Mouse (Mus musculus) spleen, adult 18-20 months (tissue): Measurements from ENCODE around the gene Olfr479.
"Not testable (repeated sequence)": the region's sequence is repeated elsewhere in the genome, so short reads cannot be mapped to it uniquely, and the experiment has no call there.

ENCODE experiments used
- DNase-seq, 2 experiments: peaks; one replicate each; pipeline ENCODE4 v3.0.0; 2022; ENCODE audit warnings: mixed read lengths in 2 of 2

The Olfr479 gene

DNA sequence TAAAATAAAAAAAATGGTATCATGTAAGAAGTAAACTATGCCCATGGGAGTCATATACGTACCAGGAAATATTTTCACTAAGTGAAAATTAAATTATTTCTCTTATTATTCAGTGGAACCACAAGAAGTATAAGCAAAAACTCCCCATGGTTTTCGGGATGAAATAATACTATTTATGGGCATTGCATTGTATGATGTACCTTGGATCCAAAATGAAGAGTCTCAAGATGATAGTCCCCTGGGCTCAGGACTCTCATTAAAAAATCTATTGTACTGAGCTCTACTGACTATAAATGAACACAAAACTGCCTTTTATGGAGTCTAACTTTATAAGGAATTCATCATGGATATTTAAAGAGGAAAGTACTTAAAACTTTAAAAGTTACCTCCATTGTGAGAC is at the start of gene Olfr479:
TSS of gene Olfr479 (plus strand) at position 301 of the 400 bp plus-strand sequence.
- no peak for DNase-seq

GRCm38 (mm10) chr7:108014256-108014655 is 36.2 kb upstream of the Olfr479 start:
- not testable (repeated sequence) for DNase-seq

DNA sequence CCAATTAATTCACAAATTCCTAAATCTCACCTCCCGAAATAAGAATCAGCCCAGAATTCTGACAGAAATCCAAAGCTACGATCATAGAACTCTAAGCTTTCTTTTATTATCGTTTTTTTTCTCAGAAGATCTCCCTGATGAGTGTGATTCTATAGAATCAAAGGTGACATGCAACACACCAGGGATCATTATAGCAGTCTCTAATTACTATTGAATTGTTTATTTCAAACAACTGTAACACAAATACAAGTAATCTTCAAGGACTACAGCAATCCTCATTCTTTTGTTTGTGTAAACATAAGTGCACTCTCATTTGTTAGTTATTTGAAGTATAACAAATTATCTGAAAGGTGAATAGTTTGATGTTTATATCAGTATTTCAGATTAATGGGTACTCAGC is 16.6 kb upstream of the Olfr479 start, which contains the start of gene Olfr478:
TSS of gene Olfr478 (minus strand) at position 101 of the 400 bp plus-strand sequence.
- DNase-seq, result no peak

DNA sequence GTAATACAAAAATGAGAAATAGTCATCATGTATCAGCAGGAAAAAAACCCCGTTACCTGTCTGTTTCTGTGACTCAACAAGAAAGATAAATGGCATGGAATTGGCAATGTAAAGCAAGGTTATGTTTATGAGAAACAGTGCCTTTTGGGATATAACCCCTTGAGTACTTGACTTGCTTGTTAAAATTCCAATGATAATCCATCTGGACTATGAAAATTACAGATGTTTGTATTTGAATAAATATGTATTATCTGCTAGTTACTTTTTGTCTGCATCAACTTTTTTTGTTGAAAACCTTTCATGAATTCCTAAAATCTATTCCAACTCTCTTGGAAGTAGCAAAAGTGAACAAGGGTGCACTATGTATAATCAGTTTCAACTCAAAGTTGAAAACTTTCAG is 16.8 kb downstream of the Olfr479 start, which contains the start of gene Olfr480:
TSS of gene Olfr480 (minus strand) at position 101 of the 400 bp plus-strand sequence.
- no peak for DNase-seq

GRCm38 (mm10) chr7:108079555-108079954 is 29.1 kb downstream of the Olfr479 start, which contains the start of gene Olfr481:
Olfr481 (plus strand) TSS chr7:108079855.
- DNase-seq, result no peak

DNA sequence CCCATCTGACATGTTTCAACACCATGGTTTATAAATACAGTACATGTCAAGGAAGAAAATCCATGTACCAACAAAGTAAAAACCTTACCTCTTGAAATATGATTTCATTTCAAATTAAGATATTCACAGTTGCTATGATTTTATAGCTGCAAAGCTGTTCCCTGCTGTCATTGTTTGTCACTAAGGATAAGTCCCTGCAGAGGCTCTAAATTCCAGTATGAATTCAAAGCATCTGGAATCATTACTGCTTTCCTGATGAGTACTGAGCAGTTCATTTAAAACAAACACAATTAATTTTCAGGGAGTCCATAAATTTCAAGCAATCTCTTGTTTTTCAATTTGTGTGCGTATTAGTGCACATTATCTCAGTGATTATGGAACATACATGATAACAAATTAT is 47.0 kb downstream of the Olfr479 start, which contains the start of gene Olfr482:
TSS of gene Olfr482 (minus strand) at position 101 of the 400 bp plus-strand sequence.
- no peak for DNase-seq

GRCm38 (mm10) chr7:108100549-108100948 is 50.1 kb downstream of the Olfr479 start, which contains the start of gene Olfr483:
Olfr483 (plus strand) TSS chr7:108100849.
- DNase-seq, result no peak
